Mouse (Mus musculus): ENCODE measurements around the gene Nek3.

Gene Nek3

DNA sequence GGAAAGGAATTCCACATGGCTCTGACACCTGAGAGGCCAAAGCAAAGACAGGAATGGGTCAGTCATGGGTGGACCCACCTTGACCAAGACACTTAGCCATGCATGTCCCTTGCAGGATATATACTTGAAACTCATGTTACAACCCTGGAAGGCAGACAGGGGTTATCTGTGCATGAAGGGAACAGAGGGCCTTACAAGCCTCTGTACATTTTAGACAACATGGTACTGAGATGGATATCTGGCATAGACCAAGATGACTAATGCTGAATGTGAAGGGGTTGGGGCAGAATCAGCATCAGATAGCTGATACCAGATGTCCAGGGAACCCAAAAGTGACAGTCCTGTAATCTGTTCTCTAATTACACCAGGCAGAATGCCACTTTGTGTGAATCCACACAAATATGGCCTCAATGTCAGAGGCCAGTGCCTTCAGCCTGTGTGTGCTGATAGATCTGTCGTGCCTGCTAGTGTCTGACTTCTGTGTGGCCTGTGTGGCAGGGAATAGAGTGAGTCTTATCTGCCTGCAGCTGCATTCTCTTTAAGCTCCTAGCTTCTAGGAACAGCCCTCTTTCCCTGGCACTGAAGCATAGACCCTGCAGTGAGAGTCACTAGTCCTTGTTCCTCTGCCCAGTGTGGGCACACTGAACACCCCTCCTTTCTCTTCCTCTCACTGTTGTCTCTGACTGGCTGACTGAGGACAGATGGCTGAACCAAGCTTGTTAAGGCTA lies 22.3 kb downstream of the Nek3 start:
- DNase-seq = no peak

- DNase-seq = no peak
These were observed 23.6 kb downstream of the Nek3 start for GRCm38 (mm10) chr8:22142592-22142991.

DNA sequence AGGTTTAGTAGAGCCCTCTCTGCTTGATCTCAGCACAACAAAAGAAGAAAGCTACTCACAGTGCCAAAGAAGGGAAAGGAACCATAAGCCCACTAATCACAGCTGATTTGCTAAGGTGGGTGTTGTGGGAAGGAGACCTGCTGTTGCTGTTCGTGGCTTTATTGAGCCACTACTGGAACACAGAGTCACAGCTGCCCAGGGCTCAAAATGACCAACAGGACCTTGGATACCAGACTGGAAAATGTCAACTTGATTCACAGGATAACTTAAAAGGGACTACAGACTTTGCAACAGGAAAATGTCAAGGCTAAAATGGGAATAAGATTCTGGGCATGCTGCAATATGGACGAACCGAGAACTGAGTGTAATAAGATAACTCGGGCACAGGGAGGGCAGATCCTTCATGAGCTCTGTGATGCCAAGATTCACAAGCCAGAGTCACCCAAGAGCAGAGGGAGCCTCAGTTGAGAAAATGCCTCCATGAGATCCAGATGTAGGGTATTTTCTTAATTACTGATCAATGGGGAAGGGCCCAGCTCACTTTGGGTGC lies 24.3 kb downstream of the Nek3 start:
- no peak for DNase-seq

DNA sequence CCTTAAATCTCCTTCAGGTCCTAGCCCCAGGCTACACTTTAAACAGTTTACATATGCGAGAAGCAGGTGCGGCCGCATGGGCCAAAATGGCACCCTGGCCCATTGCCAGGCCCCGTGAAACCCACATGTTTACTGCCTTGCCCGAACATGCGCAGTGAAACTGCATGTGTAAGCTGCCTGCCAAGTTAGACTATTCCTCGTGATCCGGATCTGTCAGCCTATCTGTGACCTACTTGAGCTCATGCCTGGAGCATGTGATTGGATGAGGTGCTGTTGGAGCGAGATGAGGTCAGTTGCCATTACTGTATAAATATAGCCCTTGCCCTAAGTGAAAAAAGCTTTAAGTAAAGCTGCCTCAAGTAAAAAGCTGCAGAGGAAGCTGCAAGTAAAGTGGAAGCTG lies 29.8 kb downstream of the Nek3 start:
- peak; percentile 5 for DNase-seq

DNA sequence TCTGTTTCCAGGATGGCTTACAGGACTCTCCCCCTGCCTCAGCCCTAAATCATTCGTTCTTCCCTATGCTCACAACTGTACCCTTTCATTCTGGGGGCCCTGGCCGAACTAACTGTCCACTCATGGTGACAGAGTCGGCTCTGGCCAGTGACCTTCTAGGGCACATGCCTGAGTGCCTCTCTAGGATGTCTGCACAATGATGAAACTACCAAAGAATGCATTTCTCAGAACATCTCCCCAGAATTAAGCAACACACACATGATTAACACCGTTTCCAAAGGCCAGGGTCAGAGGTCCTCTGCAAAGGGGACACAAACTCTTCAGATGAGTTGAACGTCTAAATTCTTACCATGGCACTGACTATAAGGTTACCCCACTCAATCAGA lies 31.5 kb downstream of the Nek3 start:
- DNase-seq = no peak

DNA sequence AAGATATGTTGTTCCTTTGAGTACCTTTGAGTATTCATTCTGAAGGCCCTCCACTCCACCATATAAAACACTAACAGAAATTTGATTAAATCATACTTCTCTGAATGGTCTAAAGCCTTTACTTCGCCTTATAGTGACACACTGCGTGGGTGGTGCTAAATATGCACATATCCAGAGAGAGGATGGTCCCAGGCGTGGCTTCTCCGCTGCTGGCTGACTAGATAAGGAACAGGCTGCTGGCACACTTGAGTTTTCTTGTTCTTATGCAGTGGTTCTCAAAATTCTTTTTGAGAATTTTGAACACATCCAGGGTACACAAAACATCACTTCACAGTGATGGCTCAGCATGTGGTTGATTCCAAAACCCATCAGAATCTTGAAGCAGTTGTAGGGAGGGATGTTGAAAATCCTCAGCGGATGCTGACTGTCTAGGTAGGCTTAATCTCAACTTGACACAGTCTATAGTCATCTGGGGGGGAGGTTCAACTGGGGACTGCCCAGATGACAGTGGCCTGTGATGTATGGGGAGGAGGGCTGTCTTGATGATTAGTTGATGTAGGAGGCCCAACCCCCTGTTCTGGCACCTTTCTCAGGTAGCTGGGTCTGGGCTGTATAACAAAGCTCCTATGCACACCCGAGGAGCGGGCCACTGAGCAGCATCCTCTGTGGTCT lies 32.0 kb downstream of the Nek3 start:
- no peak for DNase-seq

DNA sequence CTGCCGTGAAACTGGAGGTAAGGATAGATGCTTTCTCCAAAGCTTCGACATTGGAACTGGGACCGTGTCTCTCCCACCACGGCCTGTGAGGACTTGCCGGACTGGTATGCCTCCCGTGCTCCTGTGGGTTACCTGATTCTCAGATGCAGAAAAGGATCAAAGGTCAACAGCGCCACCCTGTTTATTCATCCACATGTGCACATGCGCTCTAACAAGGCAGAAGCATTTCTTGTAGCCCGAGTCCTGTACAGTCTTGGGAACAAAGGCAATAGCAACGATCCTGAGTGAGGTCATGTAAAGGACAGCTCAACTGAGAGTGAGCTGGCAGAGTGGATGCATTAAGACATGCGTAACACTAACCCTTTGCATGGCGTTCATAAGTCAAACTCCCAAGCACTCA lies 34.2 kb downstream of the Nek3 start:
- DNase-seq = no peak

- no peak for DNase-seq
These were observed 41.7 kb downstream of the Nek3 start, which contains the start of gene Nek5 for GRCm38 (mm10) chr8:22124220-22125152. TSS of gene Nek5 (minus strand) at chr8:22125053.

DNA sequence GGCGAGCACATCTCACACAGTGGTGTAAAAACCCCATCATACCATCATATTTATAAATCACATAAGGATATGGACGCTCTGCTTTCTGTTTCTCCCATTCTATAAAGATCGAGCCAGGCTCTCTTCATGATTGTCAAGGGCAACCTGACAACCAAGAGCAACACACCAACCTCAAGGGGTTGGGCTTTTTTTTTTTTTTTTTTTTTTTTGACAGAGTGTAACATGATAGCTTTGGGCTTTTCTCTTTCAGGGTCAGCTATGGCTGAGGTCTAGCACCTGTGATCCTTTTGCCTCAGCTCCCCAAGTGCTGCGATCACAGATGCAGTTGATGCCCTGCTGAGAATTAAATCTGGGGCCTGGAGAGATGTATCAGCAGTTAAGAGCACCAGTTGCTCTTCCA lies 59.2 kb downstream of the Nek3 start:
- DNase-seq = no peak

DNA sequence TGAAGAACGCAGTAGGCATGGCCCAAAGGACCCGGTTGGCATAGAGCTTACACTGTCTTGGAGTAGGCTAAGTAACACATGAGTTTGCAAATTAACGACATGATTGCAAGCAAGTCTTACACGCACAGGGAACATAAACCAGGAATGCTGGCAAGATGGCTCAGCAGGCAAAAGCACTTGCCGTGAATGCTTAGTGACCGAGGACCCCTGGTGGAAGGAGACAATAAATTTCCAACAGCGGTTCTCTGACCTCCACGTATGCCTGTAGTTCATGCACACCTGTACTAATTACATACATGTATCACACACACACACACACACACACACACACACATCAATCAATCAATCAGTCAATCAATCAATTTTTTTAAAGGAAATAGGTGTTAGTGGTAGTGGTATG lies 74.7 kb downstream of the Nek3 start:
- no peak for DNase-seq

GRCm38 (mm10) chr8:22089226-22089625 lies 77.0 kb downstream of the Nek3 start:
- no peak for DNase-seq

GRCm38 (mm10) chr8:22079313-22080007 lies 86.8 kb downstream of the Nek3 start:
- no peak for DNase-seq
